ENCODE assay signal across 3 mouse cellular contexts in the genomic region with DNA sequence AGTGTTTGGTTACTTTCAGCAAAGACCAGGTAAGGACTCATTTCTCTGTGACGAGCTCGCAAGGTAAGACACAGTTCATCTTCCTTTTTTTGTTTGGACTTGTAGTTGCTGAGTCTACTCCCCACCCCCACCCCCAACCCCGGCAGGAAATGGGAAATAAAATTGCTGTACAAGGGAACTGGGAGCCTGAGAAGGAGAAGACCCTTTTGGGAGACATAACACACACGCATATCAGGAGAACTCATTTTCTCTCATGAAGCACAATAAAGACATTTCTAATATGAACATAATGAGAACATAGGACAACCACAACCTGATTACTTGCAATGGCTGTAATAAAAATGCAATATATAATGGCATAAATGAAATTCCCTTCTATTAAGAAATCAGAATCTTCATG.
ATAC-seq lines count a peak whose summit lies in the region.
"Not testable (repeated sequence)": the region's sequence is repeated elsewhere in the genome, so short reads cannot be mapped to it uniquely, and the experiment has no call there.

No protein-coding gene starts in this region.

- H3K9me3 ChIP-seq in neural tube, embryonic 13.5 days; neural tube, embryonic 14.5 days (ENCODE audit: control insufficient read depth, low read length); neural tube, embryonic 15.5 days (replicated peaks): not testable (repeated sequence)

- not testable (repeated sequence) for H3K9ac ChIP-seq in neural tube, embryonic 13.5 days; neural tube, embryonic 14.5 days (replicated peaks; ENCODE audit: low read depth, low read length); neural tube, embryonic 15.5 days (replicated peaks)

- peak; percentile 53; the same call in 1 of the 2 replicates for ATAC-seq in neural tube, embryonic 13.5 days (ENCODE audit: low read depth)
- ATAC-seq in neural tube, embryonic 14.5 days (ENCODE audit: low read depth): peak; percentile 58; the same call in 1 of the 2 replicates
- peak; percentile 70 for ATAC-seq in neural tube, embryonic 15.5 days (ENCODE audit: low FRiP score)

- WGBS in neural tube, embryonic 13.5 days: 76% methylated on average over 4 of the region's 4 CpGs
- WGBS in neural tube, embryonic 14.5 days: 59% methylated on average over 4 of the region's 4 CpGs
- WGBS in neural tube, embryonic 15.5 days: 52% methylated on average over 4 of the region's 4 CpGs

- not testable (repeated sequence) for H3K4me2 ChIP-seq in neural tube, embryonic 13.5 days; neural tube, embryonic 14.5 days (ENCODE audit: low read depth, low read length); neural tube, embryonic 15.5 days

- H3K27me3 ChIP-seq in neural tube, embryonic 13.5 days; neural tube, embryonic 14.5 days (ENCODE audit: control insufficient read depth, insufficient read depth, low read length); neural tube, embryonic 15.5 days (replicated peaks): not testable (repeated sequence)

- H3K36me3 ChIP-seq in neural tube, embryonic 13.5 days; neural tube, embryonic 14.5 days (ENCODE audit: control insufficient read depth, insufficient read depth, low read length); neural tube, embryonic 15.5 days: not testable (repeated sequence)

- not testable (repeated sequence) for H3K4me1 ChIP-seq in neural tube, embryonic 13.5 days (replicated peaks); neural tube, embryonic 14.5 days (ENCODE audit: control insufficient read depth, insufficient read depth, low read length); neural tube, embryonic 15.5 days

- not testable (repeated sequence) for H3K27ac ChIP-seq in neural tube, embryonic 13.5 days (replicated peaks); neural tube, embryonic 14.5 days (ENCODE audit: low read depth, low read length); neural tube, embryonic 15.5 days (replicated peaks)

- not testable (repeated sequence) for H3K4me3 ChIP-seq in neural tube, embryonic 13.5 days; neural tube, embryonic 14.5 days (ENCODE audit: low read depth, low read length); neural tube, embryonic 15.5 days (replicated peaks)
